Mouse (Mus musculus): ENCODE measurements around the gene Fblim1. TPM values are rescaled to one million over a fixed set of nuclear protein-coding genes. Genes with fewer than 3 reads are reported as not detected.

Fblim1 gene
- total RNA-seq, 4 experiments from 2014 or later, result 0.39 to 4.4 (median 1.9) TPM

DNA sequence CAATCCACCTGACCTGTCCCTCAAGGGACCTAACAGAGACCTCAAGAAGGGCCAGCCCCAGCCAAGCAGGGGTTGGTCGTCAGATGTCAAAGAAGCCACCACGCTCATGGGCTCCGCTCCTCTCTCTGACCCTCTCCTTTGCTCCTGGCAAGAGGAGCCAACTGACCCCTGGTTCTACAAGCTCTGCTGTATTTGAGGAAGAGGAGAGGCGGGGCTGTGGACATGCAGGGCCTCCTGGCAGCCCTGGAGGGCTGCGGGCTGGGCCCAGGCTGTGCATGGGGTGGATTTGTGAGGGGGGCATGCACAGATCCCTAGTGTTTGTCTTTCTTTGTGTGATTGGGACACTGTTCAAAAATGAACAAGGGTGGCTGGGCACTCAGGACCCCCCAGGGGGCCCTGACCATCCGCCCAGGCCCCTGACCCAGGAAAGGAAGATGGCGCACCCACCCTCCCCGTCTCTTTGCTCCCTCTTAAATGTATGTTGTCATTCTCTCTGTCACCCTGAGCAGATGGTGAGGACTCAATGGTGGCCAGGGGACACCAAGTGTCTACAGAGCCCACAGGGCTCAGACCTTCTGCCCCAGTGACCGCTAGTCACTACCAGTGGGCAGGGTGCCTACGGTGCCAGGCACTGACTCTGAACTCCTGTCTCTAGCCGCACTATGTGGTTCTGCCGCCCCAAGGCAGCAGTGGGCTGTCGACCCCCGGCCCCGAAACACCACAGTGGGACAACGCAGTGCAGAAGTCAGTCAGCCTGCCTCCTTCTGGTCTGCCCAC lies 20.1 kb upstream of the Fblim1 start:
- DNase-seq (ENCODE audit: low spot score in 2 of 2), result no peak

DNA sequence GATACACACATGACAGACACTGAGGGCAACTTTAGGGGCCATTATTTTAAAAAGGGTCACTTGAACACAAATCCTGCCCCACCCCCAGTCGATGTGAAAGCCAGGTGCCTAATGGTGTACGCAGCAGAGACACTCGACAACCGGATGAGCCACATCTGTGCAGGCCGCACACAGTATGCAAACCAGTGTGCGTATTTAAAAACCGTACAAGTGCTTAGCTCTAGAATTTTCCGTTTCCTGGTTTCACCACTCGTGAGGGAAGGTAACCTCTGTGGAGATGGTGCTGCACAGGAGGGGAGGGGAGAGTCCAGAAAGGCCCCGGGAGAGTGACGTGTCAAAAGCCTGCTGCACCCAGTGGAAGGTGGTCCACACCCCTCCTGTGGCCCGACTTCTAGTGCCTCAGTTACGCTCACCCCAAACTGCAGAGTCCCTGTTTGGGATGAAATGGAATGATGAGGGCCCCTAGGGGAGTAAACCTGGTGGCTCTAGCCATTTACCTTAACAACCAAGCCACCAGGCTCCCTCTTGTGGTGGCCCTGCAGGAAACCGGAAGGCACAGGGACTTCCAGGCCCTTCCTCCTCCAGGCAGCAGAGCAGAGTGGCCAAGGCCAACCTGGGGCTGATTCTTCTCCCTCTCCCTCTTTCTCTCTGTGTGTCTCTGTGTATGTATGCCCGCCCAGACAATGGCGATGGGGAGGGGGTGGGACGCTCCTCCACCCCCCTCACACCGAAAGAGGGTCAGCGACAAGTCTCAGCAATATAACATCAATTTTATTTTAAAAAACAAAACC lies 19.3 kb upstream of the Fblim1 start:
- no peak for DNase-seq (ENCODE audit: low spot score in 2 of 2)

DNA sequence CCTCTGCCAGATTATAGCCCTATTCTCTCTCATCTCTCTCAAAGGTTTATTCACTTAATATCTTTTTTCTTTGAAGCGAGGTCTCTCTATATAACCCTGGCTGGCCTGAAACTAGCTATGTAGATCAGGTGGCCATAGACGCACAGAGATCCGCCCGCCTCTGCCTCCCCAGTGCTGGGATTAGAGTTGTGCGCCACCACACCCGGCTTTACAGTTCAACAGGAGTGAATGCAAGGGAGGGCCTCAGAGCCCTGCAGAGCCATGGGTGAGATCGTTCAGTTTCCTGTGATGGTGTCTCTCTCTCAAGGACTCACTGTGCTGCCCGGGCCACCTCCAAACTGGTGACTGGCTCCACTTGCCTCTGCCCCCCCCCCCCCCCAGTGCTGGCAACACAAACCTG lies 18.2 kb upstream of the Fblim1 start:
- DNase-seq (ENCODE audit: low spot score in 2 of 2), result no peak

- no peak for DNase-seq (ENCODE audit: low spot score in 2 of 2)
Measured at GRCm38 (mm10) chr4:141623666-141624065, 17.8 kb upstream of the Fblim1 start, which contains the start of gene Slc25a34. TSS of gene Slc25a34 (minus strand) at chr4:141623821.

GRCm38 (mm10) chr4:141623037-141623436 lies 17.1 kb upstream of the Fblim1 start:
- DNase-seq (ENCODE audit: low spot score in 2 of 2), result no peak

DNA sequence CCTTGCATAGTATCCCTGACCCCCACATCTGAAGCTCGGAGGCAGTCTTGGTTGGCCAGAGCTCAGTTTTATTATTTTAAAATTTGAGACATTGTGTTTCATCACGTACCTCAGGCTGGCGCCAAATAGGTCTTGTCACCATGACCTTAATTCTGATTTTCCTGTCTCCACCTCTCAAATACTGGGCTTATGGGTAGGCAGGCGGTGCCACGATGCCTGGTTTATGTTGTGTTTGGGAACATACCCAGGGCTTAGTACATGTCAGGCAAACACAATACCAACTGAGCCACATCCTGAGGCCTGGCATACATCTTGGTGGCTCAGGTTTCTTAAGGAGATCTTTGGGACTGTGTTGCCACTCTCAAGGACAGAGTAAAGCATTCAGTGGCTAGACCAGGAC lies 16.7 kb upstream of the Fblim1 start:
- DNase-seq (ENCODE audit: low spot score in 2 of 2), result no peak

DNA sequence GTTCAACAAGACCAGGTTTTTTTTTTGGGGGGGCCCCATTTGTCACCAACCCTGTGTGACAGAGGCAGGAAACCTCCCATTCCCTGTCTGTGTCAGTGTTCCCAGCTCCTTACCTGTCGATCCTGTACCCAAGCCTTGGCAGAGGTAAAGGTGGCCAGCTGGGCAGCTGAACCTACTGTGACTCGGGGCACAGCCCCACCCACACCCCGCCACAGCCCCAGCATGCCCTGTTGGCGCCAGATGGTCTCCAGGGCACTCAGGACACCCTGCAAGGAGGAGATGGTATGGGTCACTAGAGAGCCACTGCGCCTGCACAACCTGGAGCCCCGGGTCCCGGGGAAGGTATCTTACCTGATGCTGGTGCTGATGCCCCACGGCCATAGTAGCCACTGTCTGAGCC lies 16.2 kb upstream of the Fblim1 start:
- DNase-seq (ENCODE audit: low spot score in 2 of 2), result no peak

DNA sequence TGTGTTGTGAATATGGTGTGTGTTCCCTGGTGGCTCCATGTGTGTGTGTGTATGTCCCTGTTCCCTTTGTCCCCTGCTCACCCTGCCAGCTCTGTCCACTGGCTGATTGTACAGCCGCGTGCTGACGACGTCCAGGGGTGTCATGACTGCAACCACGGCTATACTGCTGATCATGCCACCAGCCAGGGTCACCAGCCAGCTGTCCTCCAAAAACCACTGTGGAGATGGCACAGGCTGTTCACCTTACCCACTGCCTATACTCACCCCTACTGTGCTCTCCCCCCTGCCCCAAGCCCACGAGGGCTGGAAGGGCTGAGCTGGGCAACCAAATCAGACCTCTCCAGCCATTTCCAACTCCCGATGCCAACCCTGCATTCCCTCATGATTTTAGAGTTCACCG lies 15.4 kb upstream of the Fblim1 start:
- no peak for DNase-seq (ENCODE audit: low spot score in 2 of 2)

DNA sequence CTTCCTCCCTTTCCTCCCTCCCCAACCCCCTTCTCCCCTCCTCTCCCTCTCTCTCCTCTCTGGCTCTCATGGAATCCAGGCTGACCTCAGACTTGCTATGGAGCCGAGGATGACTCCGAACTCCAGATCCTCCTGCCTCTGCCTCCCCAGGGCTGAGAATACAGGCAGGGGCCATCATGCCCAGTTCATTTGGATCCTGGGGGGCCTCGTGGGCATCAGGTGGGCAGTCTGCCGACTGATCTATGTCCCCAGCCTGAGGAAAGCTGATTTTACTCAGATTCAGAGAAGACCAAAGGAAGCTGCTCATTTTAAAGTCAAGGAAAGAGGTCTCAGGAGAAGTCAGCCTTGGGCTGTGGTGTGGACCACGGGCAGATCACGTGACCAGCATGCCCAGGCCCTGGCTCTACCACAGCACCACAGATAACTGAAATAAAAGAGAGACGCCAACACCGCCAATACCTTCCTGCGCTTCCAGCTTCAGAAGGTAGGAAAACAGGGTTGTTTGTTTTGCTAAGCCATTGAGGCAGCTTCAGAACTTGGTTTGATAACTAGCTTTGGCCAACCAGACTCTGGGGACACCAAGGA lies 13.5 kb upstream of the Fblim1 start:
- DNase-seq (ENCODE audit: low spot score in 2 of 2), result no peak

GRCm38 (mm10) chr4:141618565-141619243 lies 12.8 kb upstream of the Fblim1 start, which contains the start of gene Tmem82:
TSS of gene Tmem82 (minus strand) at chr4:141618633.
- no peak for DNase-seq (ENCODE audit: low spot score in 2 of 2)

GRCm38 (mm10) chr4:141617863-141618564 lies 12.1 kb upstream of the Fblim1 start:
- no peak for DNase-seq (ENCODE audit: low spot score in 2 of 2)

DNA sequence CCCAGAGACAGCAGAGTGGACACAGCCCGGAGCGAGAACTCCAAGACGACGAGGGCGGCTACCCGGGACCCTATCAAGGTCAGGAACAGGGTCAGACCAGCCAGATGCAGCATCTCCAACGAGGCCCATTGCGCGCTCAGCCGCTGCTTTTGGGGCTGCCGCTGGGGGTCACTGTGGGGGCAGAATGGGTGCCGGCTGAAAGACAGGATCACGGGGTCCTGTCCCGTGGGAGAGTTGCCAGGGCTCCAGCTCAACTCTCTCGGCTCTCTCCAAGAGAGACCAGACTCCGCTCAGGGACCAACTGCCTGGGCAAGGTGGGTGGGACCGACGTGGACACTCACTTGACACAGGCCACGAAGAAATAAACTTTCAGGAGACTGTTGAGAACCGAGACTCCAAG lies 11.4 kb upstream of the Fblim1 start:
- DNase-seq (ENCODE audit: low spot score in 2 of 2), result peak; percentile 43 to 53

DNA sequence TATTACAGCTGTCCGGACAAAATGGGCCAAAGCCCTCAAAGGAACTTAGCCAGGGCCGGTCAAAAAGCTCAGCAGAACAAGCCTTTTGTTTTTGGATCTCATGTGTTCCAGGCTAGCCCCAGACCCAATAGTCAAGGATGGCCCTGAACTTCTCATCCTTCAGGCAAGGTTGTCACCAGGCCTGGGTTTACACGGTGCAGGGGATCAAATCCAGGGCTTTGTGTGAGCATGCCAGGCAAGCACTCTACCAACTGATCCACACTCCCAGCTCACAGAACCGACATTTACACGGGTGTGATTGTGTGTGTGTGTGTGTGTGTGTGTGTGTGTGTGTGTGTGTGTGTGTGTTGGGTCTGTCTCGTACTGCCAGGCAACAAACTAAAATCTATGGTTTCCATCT lies 10.9 kb upstream of the Fblim1 start:
- no peak for DNase-seq (ENCODE audit: low spot score in 2 of 2)

GRCm38 (mm10) chr4:141614946-141615345 lies 9.1 kb upstream of the Fblim1 start:
- DNase-seq (ENCODE audit: low spot score in 2 of 2), result no peak

DNA sequence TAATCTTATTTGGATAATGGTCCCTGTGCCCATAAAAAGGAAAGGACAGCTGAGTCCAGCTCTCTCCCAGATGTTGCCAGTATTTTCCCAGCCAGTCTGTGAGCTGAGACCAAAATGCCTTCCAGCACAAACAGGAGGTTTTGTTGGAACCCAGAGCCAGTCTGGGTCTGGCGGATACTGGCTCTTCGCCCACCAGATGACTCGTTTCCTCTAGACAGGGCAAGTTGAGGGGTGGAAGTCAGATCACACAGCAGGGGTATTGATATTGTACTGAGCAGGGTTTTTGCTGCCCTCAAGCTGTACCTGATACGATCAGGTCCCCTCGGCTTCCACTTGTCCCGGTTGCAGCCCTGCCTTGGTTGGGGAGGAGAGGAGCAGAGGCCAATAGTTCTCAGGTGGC lies 3.6 kb upstream of the Fblim1 start:
- DNase-seq (ENCODE audit: low spot score in 2 of 2), result no peak

DNA sequence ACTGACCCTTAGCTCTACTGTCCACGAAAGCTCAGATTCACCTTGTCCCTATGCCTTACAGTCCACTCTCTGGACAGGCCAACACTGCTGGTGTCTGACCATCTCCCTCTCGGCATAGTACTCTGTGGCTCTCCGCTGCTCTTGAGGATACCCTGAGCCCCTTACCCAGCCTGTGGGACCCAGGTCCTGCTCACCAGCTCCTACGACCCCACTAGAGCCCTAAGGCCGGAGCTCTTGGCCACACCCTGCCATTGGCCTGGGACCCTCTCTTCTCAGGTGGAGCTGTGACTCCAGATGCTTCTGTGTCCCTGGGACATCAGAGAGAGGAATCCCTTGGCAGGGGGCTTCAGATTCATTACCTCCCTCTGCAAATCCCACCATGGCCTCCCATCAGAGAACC lies 475 bp downstream of the Fblim1 start:
- no peak for DNase-seq (ENCODE audit: low spot score in 2 of 2)

DNA sequence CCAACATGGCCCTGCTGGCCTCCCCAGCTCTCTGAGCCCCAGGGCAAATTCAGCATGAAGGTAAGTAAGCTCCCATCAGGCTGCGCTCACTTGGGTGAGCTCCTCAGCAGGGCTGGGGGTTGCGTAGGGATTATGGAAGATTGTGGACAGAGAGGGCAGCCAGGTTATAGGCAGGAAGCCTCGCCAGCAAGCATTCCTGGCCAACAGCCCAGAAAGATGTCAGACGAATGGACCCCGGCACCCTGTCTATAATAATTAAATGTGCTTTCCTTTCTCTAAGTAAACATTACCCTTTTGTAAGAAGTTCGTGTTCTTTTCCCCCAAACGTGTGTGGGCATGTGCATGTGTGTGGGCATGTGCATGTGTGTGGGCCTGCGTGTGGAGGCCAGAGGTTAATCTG lies 1.4 kb downstream of the Fblim1 start:
- DNase-seq (ENCODE audit: low spot score in 2 of 2), result no peak

- no peak for DNase-seq (ENCODE audit: low spot score in 2 of 2)
Measured at GRCm38 (mm10) chr4:141603921-141604320, 2.0 kb downstream of the Fblim1 start.

- DNase-seq (ENCODE audit: low spot score in 2 of 2), result no peak
Measured at GRCm38 (mm10) chr4:141602523-141603223, 3.2 kb downstream of the Fblim1 start.

DNA sequence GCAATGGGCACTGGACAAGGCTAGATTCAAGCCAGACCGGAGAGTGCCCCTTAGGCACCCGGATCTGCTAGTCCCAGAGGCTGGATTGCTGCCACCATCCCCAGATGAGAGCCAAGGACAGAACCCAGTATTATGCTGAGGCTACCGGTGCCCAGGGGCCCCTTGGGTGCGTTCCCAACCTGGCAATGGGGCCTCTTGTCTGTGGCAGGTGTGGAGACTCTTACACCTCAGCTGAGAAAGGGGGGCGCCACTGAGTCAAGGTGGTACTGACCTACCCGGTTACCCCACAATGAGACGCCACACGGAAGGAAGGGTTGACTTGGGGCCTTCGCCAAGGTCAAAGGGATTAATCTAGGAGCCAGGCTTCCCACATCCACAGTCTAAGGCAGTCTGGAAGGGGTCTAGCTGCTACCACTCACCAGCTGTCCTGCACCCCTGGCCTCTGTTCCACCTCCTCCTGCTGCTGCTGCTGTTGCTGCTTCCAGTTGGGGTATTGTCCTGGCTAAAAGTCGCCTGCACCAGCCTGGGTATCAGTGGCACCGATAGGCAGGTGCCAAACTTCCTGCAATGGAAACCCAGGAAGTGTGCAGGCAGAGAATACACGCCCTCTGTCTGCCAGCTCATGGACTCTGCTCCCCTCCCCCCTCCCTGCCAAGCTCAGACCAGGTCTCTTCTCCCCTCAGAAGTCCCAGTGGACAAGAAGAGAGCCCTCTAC lies 4.6 kb downstream of the Fblim1 start:
- DNase-seq (ENCODE audit: low spot score in 2 of 2), result no peak
